Mouse (Mus musculus) ES-E14 (cell line): ENCODE measurements around the gene Mfsd2b. TPM values are rescaled to one million over a fixed set of nuclear protein-coding genes. Genes with fewer than 3 reads are reported as not detected.
A peak's percentile ranks its signal among the peaks of the same experiment; 100 is the strongest.

Source experiments
- DNase-seq: peaks from one replicate; pipeline ENCODE4 v3.0.0-alpha.2; 2013; ENCODE audit warnings: low read depth, low spot score
- H3K27ac ChIP-seq: 2 replicates; pipeline ENCODE4 v1.5.1; 2012; ENCODE audit warnings: low read depth, mild to moderate bottlenecking, low read length, moderate library complexity, mixed read lengths; ENCODE audit not compliant: poor library complexity, insufficient read depth, severe bottlenecking
- H3K36me3 ChIP-seq: 2 replicates; pipeline ENCODE4 v1.6.1; 2012; ENCODE audit warnings: mild to moderate bottlenecking, low read length, moderate library complexity, mixed read lengths; ENCODE audit not compliant: control insufficient read depth, poor library complexity, insufficient read depth, severe bottlenecking
- H3K4me1 ChIP-seq, 2 experiments: fragments of 150-350 bp in 1 of 2; sonication (generic) in 1 of 2; 2 replicates each; pipeline ENCODE4 v1.6.1; 2012; ENCODE audit warnings: low read length in 2 of 2, mild to moderate bottlenecking in 1 of 2, mixed read lengths in 1 of 2; ENCODE audit not compliant: control insufficient read depth in 2 of 2, insufficient read depth in 2 of 2, poor library complexity in 1 of 2
- H3K4me3 ChIP-seq, 2 experiments: fragments of 150-350 bp in 1 of 2; sonication (generic) in 1 of 2; 2 replicates each; pipeline ENCODE4 v1.5.1; 2012; ENCODE audit warnings: low read length in 2 of 2, low read depth in 1 of 2, mild to moderate bottlenecking in 1 of 2, mixed read lengths in 1 of 2; ENCODE audit not compliant: insufficient read depth in 1 of 2, poor library complexity in 1 of 2, severe bottlenecking in 1 of 2
- H3K9ac ChIP-seq: 2 replicates; pipeline ENCODE4 v1.6.1; 2012; ENCODE audit warnings: low read depth, mild to moderate bottlenecking, low read length, mixed read lengths; ENCODE audit not compliant: poor library complexity, insufficient read depth, severe bottlenecking
- H3K9me3 ChIP-seq: fragments of 150-350 bp; sonication (generic); 2 replicates; pipeline ENCODE4 v1.6.1; 2012; ENCODE audit warnings: low read depth, mild to moderate bottlenecking, low read length; ENCODE audit not compliant: control insufficient read depth, insufficient read depth
- CHD2 ChIP-seq: IDR thresholded peaks from 2 replicates; pipeline ENCODE4 v1.6.1; 2014; ENCODE audit warnings: mild to moderate bottlenecking, low read depth, low read length, inconsistent platforms
- HCFC1 ChIP-seq: IDR thresholded peaks from 2 replicates; pipeline ENCODE4 v1.6.1; 2012; ENCODE audit warnings: low read length, inconsistent platforms, borderline replicate concordance; ENCODE audit not compliant: insufficient read depth
- MAFK ChIP-seq: IDR thresholded peaks from 2 replicates; pipeline ENCODE4 v1.6.1; 2014; ENCODE audit warnings: mild to moderate bottlenecking, low read depth, low read length, inconsistent platforms; ENCODE audit not compliant: insufficient read depth
- ZC3H11A ChIP-seq: IDR thresholded peaks from 2 replicates; pipeline ENCODE4 v1.6.1; 2012; ENCODE audit warnings: low read depth, mild to moderate bottlenecking, inconsistent platforms, low read length, borderline replicate concordance
- ZNF384 ChIP-seq: IDR thresholded peaks from 2 replicates; pipeline ENCODE4 v1.6.1; 2012; ENCODE audit warnings: low read depth, low read length, inconsistent platforms
- in situ Hi-C, 2 experiments: fragments of 600-800 bp; cut with MboI; formaldehyde crosslinking; loops; one replicate each; pipeline ENCODE4 v1.15.1; 2025; ENCODE audit warnings: low sequenced_read_pairs in 2 of 2, inconsistent platforms in 1 of 2; ENCODE audit not compliant: unreplicated experiment in 2 of 2
- total RNA-seq: library from RNA; depleted of rRNA; stranded (reverse); fragments of 300-350 nt; gene quantifications from 2 replicates; pipeline ENCODE4 v1.2.3, GENCODE M21; 2012

Mfsd2b gene
- total RNA-seq, 1 experiment: 3.2 TPM

DNA sequence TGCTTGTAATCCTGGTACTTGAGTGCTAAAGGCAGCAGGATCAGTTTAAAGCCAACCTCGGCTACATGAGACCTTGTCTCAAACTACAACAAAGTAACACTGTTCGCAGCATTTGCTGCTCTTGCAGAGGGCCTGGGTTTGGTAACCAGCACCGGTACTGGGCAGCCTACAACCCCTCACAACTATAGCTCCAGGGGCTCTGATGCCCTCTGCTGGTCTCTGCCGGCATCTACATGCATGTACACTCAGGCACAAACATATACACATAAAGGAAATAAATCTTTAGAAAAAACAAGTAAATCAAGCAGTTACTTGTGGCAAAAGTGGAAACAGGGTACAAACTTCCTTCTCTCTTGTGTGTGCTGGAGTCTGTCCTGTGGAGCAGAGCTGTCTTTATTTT is 11.5 kb downstream of the Mfsd2b start:
- Histone ChIP-seq H3K9ac (no peak overlapping the region), H3K9me3 (no peaks in the 10 kb centered on the region), H3K4me1 (peaks cover 4 to 9% of the 10 kb centered on the region in 2 experiments; a peak in 2 of 4 replicates), H3K27ac (no peak overlapping the region), H3K36me3 (peaks cover 3% of the 10 kb centered on the region; the same call in 1 of the 2 replicates), H3K4me3 (no peak overlapping the region)
- DNase-seq: no peak
- in situ Hi-C loops: no loop called here
- TF ChIP-seq CHD2 (no peak), ZC3H11A (no peak; the same call in 1 of the 2 replicates)

- Histone ChIP-seq H3K4me3 (no peak overlapping the region), H3K9ac (no peak overlapping the region), H3K9me3 (no peaks in the 10 kb centered on the region), H3K4me1 (peaks cover 4 to 9% of the 10 kb centered on the region in 2 experiments; a peak in 2 of 4 replicates), H3K36me3 (peaks cover 9% of the 10 kb centered on the region), H3K27ac (no peak overlapping the region)
- DNase-seq: no peak
- TF ChIP-seq MAFK: no peak
- TF ChIP-seq ZNF384: no peak
- no peak for TF ChIP-seq CHD2
- no peak for TF ChIP-seq ZC3H11A
- no peak for TF ChIP-seq HCFC1
- in situ Hi-C loops: no loop called here
Observed at GRCm38 (mm10) chr12:4859241-4859914, 14.8 kb downstream of the Mfsd2b start.

DNA sequence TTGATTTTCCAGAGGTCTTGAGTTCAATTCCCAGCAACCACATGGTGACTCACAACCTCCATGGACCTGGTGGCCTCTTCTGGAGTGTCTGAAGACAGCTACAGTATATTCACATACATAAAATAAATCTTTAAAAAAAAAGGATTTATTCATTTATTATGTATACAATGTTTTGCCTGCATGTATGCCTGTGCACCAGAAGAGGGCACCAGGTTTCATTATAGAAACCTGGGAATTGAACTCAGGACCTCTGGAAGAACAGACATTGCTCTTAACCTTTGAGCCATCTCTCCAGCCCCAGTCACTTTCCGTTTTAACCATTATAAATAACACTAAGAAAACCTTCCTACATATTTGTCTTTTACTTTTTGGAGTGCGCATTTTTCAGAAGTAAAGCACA is 17.3 kb downstream of the Mfsd2b start:
- H3K9ac ChIP-seq: no peak overlapping the region
- TF ChIP-seq ZNF384 (no peak), MAFK (no peak), HCFC1 (no peak), CHD2 (no peak), ZC3H11A (no peak)
- H3K4me1 ChIP-seq: peaks cover 4 to 9% of the 10 kb centered on the region in 2 experiments; a peak in 2 of 4 replicates
- no peaks in the 10 kb centered on the region for H3K9me3 ChIP-seq
- peaks cover 14% of the 10 kb centered on the region for H3K36me3 ChIP-seq
- DNase-seq: no peak
- no peak overlapping the region for H3K27ac ChIP-seq
- in situ Hi-C loops: no loop called here
- H3K4me3 ChIP-seq: no peak overlapping the region

GRCm38 (mm10) chr12:4856160-4856559 is 18.0 kb downstream of the Mfsd2b start:
- peak; percentile 34 for TF ChIP-seq ZC3H11A
- no peak for TF ChIP-seq CHD2
- Histone ChIP-seq H3K36me3 (peaks cover 16% of the 10 kb centered on the region), H3K9me3 (no peaks in the 10 kb centered on the region), H3K4me1 (peaks cover 4 to 11% of the 10 kb centered on the region in 2 experiments; a peak in 3 of 4 replicates), H3K4me3 (no peak overlapping the region), H3K27ac (no peak overlapping the region), H3K9ac (no peak overlapping the region)
- in situ Hi-C loops: no loop called here
- DNase-seq: no peak

- no peak for DNase-seq
- H3K9ac ChIP-seq: peak overlapping the region; percentile 86
- peaks cover 2% of the 10 kb centered on the region; the same call in 1 of the 2 replicates for H3K36me3 ChIP-seq
- H3K9me3 ChIP-seq: no peaks in the 10 kb centered on the region
- H3K4me1 ChIP-seq: peaks cover 6% of the 10 kb centered on the region in 2 experiments; a peak in 2 of 4 replicates
- no peak overlapping the region for H3K27ac ChIP-seq
- in situ Hi-C loops: no loop called here
- TF ChIP-seq CHD2 (no peak), HCFC1 (no peak), ZNF384 (no peak), MAFK (no peak), ZC3H11A (no peak)
- peak overlapping the region; percentile 93 to 97 for H3K4me3 ChIP-seq
Observed at GRCm38 (mm10) chr12:4843741-4844140, 30.4 kb downstream of the Mfsd2b start.
